14 mouse cellular contexts compared by ENCODE assay signal in the genomic region with DNA sequence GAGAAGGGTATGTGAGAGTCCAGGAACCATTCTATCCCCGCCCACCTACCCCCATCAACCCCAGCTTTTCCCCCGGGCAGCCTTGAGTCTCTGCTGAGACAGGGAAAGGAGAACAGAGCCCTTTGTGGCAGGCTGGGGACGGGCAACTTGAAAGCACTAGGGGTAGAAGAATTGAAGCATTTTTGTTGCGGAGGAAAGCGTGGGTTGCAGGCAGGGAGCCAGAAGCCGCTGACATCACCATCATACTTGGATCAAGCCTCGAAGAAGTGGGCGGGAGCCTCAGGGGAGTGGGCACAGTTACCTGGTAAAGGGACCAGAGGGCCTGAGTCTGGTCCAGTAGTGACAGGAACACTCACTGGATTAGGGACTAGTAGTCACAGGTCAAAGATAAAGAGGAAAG. TPM values are rescaled to one million over a fixed set of nuclear protein-coding genes. Genes with fewer than 3 reads are reported as not detected.
A peak's percentile ranks its signal among the peaks of the same experiment; 100 is the strongest.
DNase-seq lines count a peak whose midpoint lies in the region; ATAC-seq and TF ChIP-seq lines count a peak whose summit lies in the region.
"Had no signal": no experiment of that assay in that cellular context is flagged by ENCODE, and none has a peak within 500 bp of the region (broad histone marks: within the 10 kb centered on the region; RNA-seq: fewer than 3 reads in every experiment).

No protein-coding gene starts in this region.

- no peak overlapping the region for H3K27ac ChIP-seq in left cerebral cortex, adult 2 months
- H3K27ac ChIP-seq in liver, postnatal 0 days (ENCODE audit: low read depth) = no peak overlapping the region
- H3K27ac ChIP-seq: heart, embryonic 13.5 days; hindbrain, embryonic 15.5 days; kidney, embryonic 15.5 days; liver, embryonic 13.5 days had no signal

- H3K9me3 ChIP-seq in liver, postnatal 0 days (ENCODE audit: low read length) = no peaks in the 10 kb centered on the region
- H3K9me3 ChIP-seq: heart, embryonic 13.5 days; hindbrain, embryonic 15.5 days; liver, embryonic 13.5 days had no signal

- no peak for ATAC-seq in liver, postnatal 0 days

- no peaks in the 10 kb centered on the region for H3K36me3 ChIP-seq in liver, postnatal 0 days (replicated peaks; ENCODE audit: insufficient read depth, low read length)
- H3K36me3 ChIP-seq: heart, embryonic 13.5 days; hindbrain, embryonic 15.5 days; kidney, embryonic 15.5 days; liver, embryonic 13.5 days had no signal

- no peak for TF ChIP-seq CTCF in left cerebral cortex, adult 2 months (IDR thresholded peaks at IDR 0.05)
- no peak for TF ChIP-seq CTCF in liver, postnatal 0 days (IDR thresholded peaks at IDR 0.05; ENCODE audit: low read depth)

- no peaks in the 10 kb centered on the region for H3K27me3 ChIP-seq in liver, postnatal 0 days (ENCODE audit: insufficient read depth, low read length)
- H3K27me3 ChIP-seq: heart, embryonic 13.5 days; hindbrain, embryonic 15.5 days; kidney, embryonic 15.5 days; liver, embryonic 13.5 days had no signal

- WGBS in liver, postnatal 0 days (ENCODE audit: insufficient replicate concordance) = 83% methylated on average over 8 of the region's 8 CpGs

- peak; percentile 7 to 8 for DNase-seq in cerebellum, postnatal 25 days
- DNase-seq in cerebellum, postnatal 36 days = no peak
- DNase-seq in thymus, postnatal 14 days = peak; percentile 32
- DNase-seq in thymus, postnatal 10 days (ENCODE audit: low spot score in 2 of 2) = no peak
- DNase-seq in left cerebral cortex, adult 2 months (ENCODE audit: extremely low spot score in 1 of 2, low spot score in 2 of 2) = peak; percentile 56 to 68
- DNase-seq in embryo, embryonic 10 days (ENCODE audit: low spot score) = no peak
- DNase-seq in retina, postnatal 1 day = no peak
- no peak for DNase-seq in liver, postnatal 0 days
- DNase-seq: liver, embryonic 13.5 days; lung, postnatal 4 days had no signal

- intact Hi-C loops in left cerebral cortex, adult 2 months (cut with DNase I) = no loop called here

- no peak overlapping the region for H3K4me3 ChIP-seq in left cerebral cortex, adult 2 months
- no peak overlapping the region for H3K4me3 ChIP-seq in liver, postnatal 0 days (ENCODE audit: low read depth, low read length)
- H3K4me3 ChIP-seq: heart, embryonic 13.5 days; hindbrain, embryonic 15.5 days; kidney, embryonic 15.5 days; liver, embryonic 13.5 days had no signal

- H3K4me1 ChIP-seq in liver, postnatal 0 days (ENCODE audit: insufficient read depth) = no peaks in the 10 kb centered on the region
- H3K4me1 ChIP-seq: heart, embryonic 13.5 days; hindbrain, embryonic 15.5 days; kidney, embryonic 15.5 days; liver, embryonic 13.5 days had no signal

- TF ChIP-seq EP300 in liver, postnatal 0 days (IDR thresholded peaks at IDR 0.05; ENCODE audit: low read depth) = no peak

- no peak overlapping the region for H3K9ac ChIP-seq in liver, postnatal 0 days (replicated peaks)
- H3K9ac ChIP-seq: heart, embryonic 13.5 days; hindbrain, embryonic 15.5 days; kidney, embryonic 15.5 days; liver, embryonic 13.5 days had no signal

- no peak overlapping the region for H3K4me2 ChIP-seq in liver, postnatal 0 days (ENCODE audit: low read depth, low read length)
- H3K4me2 ChIP-seq: heart, embryonic 13.5 days; hindbrain, embryonic 15.5 days; kidney, embryonic 15.5 days; liver, embryonic 13.5 days had no signal

RNA-seq across cellular contexts. Expression of gene Egr2, which starts 23.1 kb away (rescaled TPM):
- total RNA-seq in left cerebral cortex, adult 2 months (2021) = 10 to 100 TPM; 14.2 to 30.7 TPM
- 0.15 and 0.33 TPM in 2 replicates for polyA plus RNA-seq in liver, postnatal 0 days (2015; fragmentation: Nextera tagmentation; extraction: Ambion mirVana)
- polyA plus RNA-seq: forebrain, embryonic 11.5 days had no signal

RNA-seq across cellular contexts. Expression of gene Ado, which starts 36.5 kb away (rescaled TPM):
- 10 to 100 TPM; 36.6 to 37.7 TPM for total RNA-seq in left cerebral cortex, adult 2 months (2021)
- 9.9 and 10.8 TPM in 2 replicates for polyA plus RNA-seq in liver, postnatal 0 days (2015; fragmentation: Nextera tagmentation; extraction: Ambion mirVana)

Comparison
In these comparisons a context has a peak if more than half of its experiments do, and no peak if none do; other contexts are left out.
1. DNase-seq: peak in cerebellum, postnatal 25 days (2 of 2), thymus, postnatal 14 days (single experiment) and left cerebral cortex, adult 2 months (2 of 2); none in cerebellum, postnatal 36 days (0 of 2), thymus, postnatal 10 days (0 of 2), embryo, embryonic 10 days (single experiment), retina, postnatal 1 day (single experiment) and liver, postnatal 0 days (single experiment).